Mouse (Mus musculus) embryonic fibroblast, embryonic 13.5 days (primary cell): Measurements from ENCODE around the gene D3Ertd254e.

Source experiments
- CTCF ChIP-seq: IDR thresholded peaks from 2 replicates; pipeline ENCODE4 v1.5.1; 2011; ENCODE audit warnings: mild to moderate bottlenecking, control low read depth, low read length, moderate library complexity, borderline replicate concordance; ENCODE audit not compliant: insufficient read depth
- POLR2A ChIP-seq: IDR thresholded peaks from 2 replicates; pipeline ENCODE4 v1.6.1; 2011; ENCODE audit warnings: low read depth, mild to moderate bottlenecking, control low read depth, low read length, moderate library complexity

- TF ChIP-seq CTCF (no peak), POLR2A (no peak)
These were observed 61.9 kb downstream of the D3Ertd254e start for GRCm38 (mm10) chr3:36212758-36213157.
